Mouse (Mus musculus) heart, postnatal 0 days (tissue): ENCODE data around the gene Gm39653. TPM values are rescaled to one million over a fixed set of nuclear protein-coding genes. Genes with fewer than 3 reads are reported as not detected.
"Not testable (repeated sequence)": the region's sequence is repeated elsewhere in the genome, so short reads cannot be mapped to it uniquely, and the experiment has no call there.

Experiments
- ATAC-seq: fragments of 200-750 bp; cut with Nextera tagmentation; 2 replicates; pipeline ENCODE4 v1.8.0; 2017; ENCODE audit warnings: low read depth, moderate number of reproducible peaks, moderate library complexity; ENCODE audit not compliant: insufficient read depth
- DNase-seq: peaks from one replicate; pipeline ENCODE4 v3.0.0-alpha.2; 2016; ENCODE audit warnings: low spot score
- H3K27ac ChIP-seq: fragments of 300-500 bp; sonication (generic); 2 replicates; pipeline ENCODE4 v1.5.1; 2014; ENCODE audit warnings: low read depth, mild to moderate bottlenecking
- H3K27me3 ChIP-seq: fragments of 300-500 bp; sonication (generic); 2 replicates; pipeline ENCODE4 v1.6.1; 2014; ENCODE audit warnings: low read length, mixed read lengths; ENCODE audit not compliant: control insufficient read depth, insufficient read depth
- H3K36me3 ChIP-seq: fragments of 300-500 bp; sonication (generic); replicated peaks from 2 replicates; pipeline ENCODE4 v1.6.1; 2014; ENCODE audit warnings: low read length, mixed read lengths; ENCODE audit not compliant: control insufficient read depth, insufficient read depth
- H3K4me1 ChIP-seq: fragments of 300-500 bp; sonication (generic); 2 replicates; pipeline ENCODE4 v1.6.1; 2014; ENCODE audit warnings: antibody characterized with exemption; ENCODE audit not compliant: control insufficient read depth, insufficient read depth
- H3K4me2 ChIP-seq: fragments of 300-500 bp; sonication (generic); 2 replicates; pipeline ENCODE4 v1.6.1; 2014; ENCODE audit warnings: low read depth, mild to moderate bottlenecking, low read length, moderate library complexity
- H3K4me3 ChIP-seq: fragments of 300-500 bp; sonication (generic); 2 replicates; pipeline ENCODE4 v1.5.1; 2014; ENCODE audit warnings: low read depth, low read length
- H3K9ac ChIP-seq: fragments of 300-500 bp; sonication (generic); replicated peaks from 2 replicates; pipeline ENCODE4 v1.6.1; 2014; ENCODE audit warnings: low read depth, low read length, mixed read lengths
- H3K9me3 ChIP-seq: fragments of 300-500 bp; sonication (generic); replicated peaks from 2 replicates; pipeline ENCODE4 v1.6.1; 2016; ENCODE audit warnings: low read length; ENCODE audit not compliant: control insufficient read depth
- CTCF ChIP-seq: IDR thresholded peaks from 2 replicates; pipeline ENCODE4 v1.5.1; 2016; ENCODE audit warnings: antibody characterized with exemption, control low read depth, low read depth
- EP300 ChIP-seq: IDR thresholded peaks from 2 replicates; pipeline ENCODE4 v1.6.1; 2016; ENCODE audit warnings: antibody characterized with exemption, low read depth
- WGBS: fragments of 180-500 bp; shearing (Covaris S2); extraction: QIAGEN DNeasy Blood & Tissue Kit; methylation state at CpG from one replicate; pipeline ENCODE4 v1.1.7; 2014; 5-methylcytosine and 5-hydroxymethylcytosine counted together
- polyA plus RNA-seq: library from polyadenylated mRNA; unstranded; fragments of >200 nt; fragmentation: Nextera tagmentation; extraction: Ambion mirVana; gene quantifications from 2 replicates; pipeline ENCODE4 v1.2.1, GENCODE M21; 2015
- total RNA-seq: library from RNA; depleted of rRNA; stranded (reverse); fragments of >200 nt; gene quantifications from 2 replicates; pipeline ENCODE4 v1.2.3, GENCODE M21; 2014; ENCODE audit warnings: low replicate concordance

The Gm39653 gene
- total and polyA plus RNA-seq, 2 experiments from 2014 or later, result not detected

- no peak for ATAC-seq
- 34% methylated on average over 2 of the region's 2 CpGs for WGBS
Observed at GRCm38 (mm10) chr1:63628211-63628610, 12.4 kb downstream of the Gm39653 start.

GRCm38 (mm10) chr1:63630390-63630789, 14.6 kb downstream of the Gm39653 start:
- not testable (repeated sequence) for DNase-seq, H3K27me3 ChIP-seq, H3K4me2 ChIP-seq, H3K27ac ChIP-seq, H3K9ac ChIP-seq, H3K4me1 ChIP-seq, H3K9me3 ChIP-seq, H3K36me3 ChIP-seq, H3K4me3 ChIP-seq, ATAC-seq

More at GRCm38 (mm10) chr1:63628211-63628610, 12.4 kb downstream of the Gm39653 start:
- H3K9ac ChIP-seq, result no peak overlapping the region
- TF ChIP-seq EP300 (no peak), CTCF (no peak)
- no peaks in the 10 kb centered on the region for H3K4me1 ChIP-seq
- no peak overlapping the region for H3K4me3 ChIP-seq
- no peak overlapping the region for H3K27ac ChIP-seq
- no peak overlapping the region for H3K4me2 ChIP-seq
- H3K36me3 ChIP-seq, result no peaks in the 10 kb centered on the region
- peak; percentile 7 for DNase-seq
- no peaks in the 10 kb centered on the region for H3K27me3 ChIP-seq
- H3K9me3 ChIP-seq, result peaks cover 9% of the 10 kb centered on the region; the same call in 1 of the 2 replicates

GRCm38 (mm10) chr1:63639921-63640320, 24.2 kb downstream of the Gm39653 start:
- TF ChIP-seq EP300 (no peak), CTCF (no peak)
- H3K9me3 ChIP-seq, result no peaks in the 10 kb centered on the region
- H3K36me3 ChIP-seq, result no peaks in the 10 kb centered on the region
- 62% methylated on average over 6 of the region's 6 CpGs for WGBS
- H3K4me2 ChIP-seq, result no peak overlapping the region
- no peak overlapping the region for H3K9ac ChIP-seq
- ATAC-seq (no peak), DNase-seq (no peak)
- no peaks in the 10 kb centered on the region for H3K27me3 ChIP-seq
- H3K4me3 ChIP-seq, result no peak overlapping the region
- no peak overlapping the region for H3K27ac ChIP-seq
- no peaks in the 10 kb centered on the region for H3K4me1 ChIP-seq

GRCm38 (mm10) chr1:63658016-63658415, 42.2 kb downstream of the Gm39653 start:
- H3K36me3 ChIP-seq, result no peaks in the 10 kb centered on the region
- TF ChIP-seq CTCF, result peak; percentile 63
- no peak for TF ChIP-seq EP300
- H3K27me3 ChIP-seq, result peaks cover 11% of the 10 kb centered on the region; the same call in 1 of the 2 replicates
- no peaks in the 10 kb centered on the region for H3K9me3 ChIP-seq
- H3K27ac ChIP-seq, result no peak overlapping the region
- 11% methylated on average over 6 of the region's 6 CpGs for WGBS
- no peaks in the 10 kb centered on the region for H3K4me1 ChIP-seq
- DNase-seq (peak; percentile 49), ATAC-seq (no peak)
- H3K9ac ChIP-seq, result no peak overlapping the region
- no peak overlapping the region for H3K4me3 ChIP-seq
- no peak overlapping the region for H3K4me2 ChIP-seq

GRCm38 (mm10) chr1:63659591-63659990, 43.8 kb downstream of the Gm39653 start:
- WGBS, result 3% methylated on average over 7 of the region's 7 CpGs
- DNase-seq, result peak; percentile 47
- Histone ChIP-seq H3K27ac (no peak overlapping the region), H3K4me2 (no peak overlapping the region), H3K36me3 (no peaks in the 10 kb centered on the region), H3K27me3 (peaks cover 11% of the 10 kb centered on the region; the same call in 1 of the 2 replicates), H3K9me3 (no peaks in the 10 kb centered on the region), H3K9ac (no peak overlapping the region), H3K4me3 (no peak overlapping the region), H3K4me1 (no peaks in the 10 kb centered on the region)
- ATAC-seq, result no peak
- TF ChIP-seq EP300 (no peak), CTCF (peak; percentile 77)

GRCm38 (mm10) chr1:63666089-63666488, 50.3 kb downstream of the Gm39653 start:
- ATAC-seq (no peak), DNase-seq (no peak)
- WGBS, result 86% methylated on average over 2 of the region's 2 CpGs
- no peak overlapping the region for H3K4me3 ChIP-seq
- no peak overlapping the region for H3K27ac ChIP-seq
- no peaks in the 10 kb centered on the region for H3K27me3 ChIP-seq
- no peak for TF ChIP-seq CTCF
- TF ChIP-seq EP300, result no peak
- no peaks in the 10 kb centered on the region for H3K4me1 ChIP-seq
- no peak overlapping the region for H3K9ac ChIP-seq
- H3K36me3 ChIP-seq, result no peaks in the 10 kb centered on the region
- no peaks in the 10 kb centered on the region for H3K9me3 ChIP-seq
- no peak overlapping the region for H3K4me2 ChIP-seq
